Mouse (Mus musculus) embryonic facial prominence, embryonic 15.5 days (tissue): ENCODE measurements around the gene Hdac5. TPM values are rescaled to one million over a fixed set of nuclear protein-coding genes. Genes with fewer than 3 reads are reported as not detected.

Experiments used
- ATAC-seq: fragments of 200-750 bp; cut with Nextera tagmentation; 2 replicates; pipeline ENCODE4 v1.8.0; 2017; ENCODE audit warnings: low read depth, moderate TSS enrichment; ENCODE audit not compliant: insufficient number of reproducible peaks, low FRiP score, low TSS enrichment
- H3K27ac ChIP-seq: fragments of 300-500 bp; sonication (generic); replicated peaks from 2 replicates; pipeline ENCODE4 v1.5.1; 2015; ENCODE audit warnings: mild to moderate bottlenecking, inconsistent platforms
- H3K27me3 ChIP-seq: fragments of 300-500 bp; sonication (generic); 2 replicates; pipeline ENCODE4 v1.6.1; 2015; ENCODE audit warnings: inconsistent platforms
- H3K36me3 ChIP-seq: fragments of 300-500 bp; sonication (generic); 2 replicates; pipeline ENCODE4 v1.6.1; 2015; ENCODE audit warnings: mild to moderate bottlenecking, inconsistent platforms
- H3K4me1 ChIP-seq: fragments of 300-500 bp; sonication (generic); 2 replicates; pipeline ENCODE4 v1.6.1; 2015; ENCODE audit warnings: inconsistent platforms
- H3K4me2 ChIP-seq: fragments of 300-500 bp; sonication (generic); replicated peaks from 2 replicates; pipeline ENCODE4 v1.6.1; 2015; ENCODE audit warnings: mild to moderate bottlenecking, inconsistent platforms
- H3K4me3 ChIP-seq: fragments of 300-500 bp; sonication (generic); replicated peaks from 2 replicates; pipeline ENCODE4 v1.5.1; 2015; ENCODE audit warnings: mild to moderate bottlenecking, inconsistent platforms
- H3K9ac ChIP-seq: fragments of 300-500 bp; sonication (generic); 2 replicates; pipeline ENCODE4 v1.6.1; 2015; ENCODE audit warnings: inconsistent platforms
- H3K9me3 ChIP-seq: fragments of 300-500 bp; sonication (generic); replicated peaks from 2 replicates; pipeline ENCODE4 v1.6.1; 2016; ENCODE audit warnings: inconsistent platforms
- WGBS: fragments of 180-500 bp; shearing (Covaris S2); methylation state at CpG from one replicate; pipeline ENCODE4 v1.1.7; 2015; 5-methylcytosine and 5-hydroxymethylcytosine counted together
- polyA plus RNA-seq: library from polyadenylated mRNA; unstranded; fragments of >200 nt; fragmentation: Nextera tagmentation; extraction: Ambion mirVana; gene quantifications from 2 replicates; pipeline ENCODE4 v1.2.1, GENCODE M21; 2015

Hdac5 gene
- polyA plus RNA-seq, 1 experiment from 2014 or later: 106 TPM

DNA sequence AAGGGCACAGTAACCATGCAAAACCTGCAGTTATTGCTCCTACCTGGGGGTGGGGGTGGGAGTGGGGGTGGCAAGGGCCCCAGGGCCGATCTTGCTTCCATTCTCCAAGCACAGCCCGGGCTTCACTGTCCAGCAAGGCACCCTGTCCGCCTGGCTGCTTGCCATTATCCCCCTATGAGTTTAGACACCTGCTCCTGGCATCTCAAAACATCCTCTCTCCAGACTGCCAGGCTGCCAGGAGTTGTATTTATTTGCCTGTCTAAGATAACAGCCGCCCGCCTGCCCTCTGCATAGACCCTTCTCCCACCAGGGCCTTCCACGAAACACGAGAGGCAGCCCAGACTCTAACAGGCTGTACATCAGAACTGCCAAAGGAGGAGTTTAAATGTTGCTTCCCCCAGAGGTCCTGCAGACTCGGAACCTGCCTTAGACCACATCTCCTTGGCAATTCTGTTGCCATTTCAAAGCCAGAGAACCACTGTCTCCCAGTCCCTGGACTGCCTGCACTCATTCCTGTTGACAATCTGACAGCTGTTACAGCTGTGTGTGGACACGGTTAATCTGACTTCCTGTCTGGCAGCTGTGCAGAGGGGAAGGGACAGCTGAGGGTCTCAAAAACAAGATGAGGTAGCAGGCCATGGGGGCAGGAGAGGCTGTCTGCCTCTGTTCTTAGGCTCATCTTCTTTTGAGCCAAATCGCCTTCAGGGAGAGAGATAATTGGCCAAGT, 15.4 kb downstream of the Hdac5 start:
- H3K4me2 ChIP-seq: no peak overlapping the region
- 0 out of 2 replicates have a peak overlapping the region, but pooled peaks have one; percentile 31 for H3K27ac ChIP-seq
- ATAC-seq: no peak
- H3K4me1 ChIP-seq: peaks cover 95% of the 10 kb centered on the region
- H3K4me3 ChIP-seq: no peak overlapping the region
- H3K9ac ChIP-seq: no peak overlapping the region
- H3K9me3 ChIP-seq: no peaks in the 10 kb centered on the region
- no peaks in the 10 kb centered on the region for H3K36me3 ChIP-seq
- 44% methylated on average over 10 of the region's 10 CpGs for WGBS
- H3K27me3 ChIP-seq: no peaks in the 10 kb centered on the region

GRCm38 (mm10) chr11:102211936-102212341, 18.0 kb downstream of the Hdac5 start:
- H3K4me1 ChIP-seq: peaks cover 95% of the 10 kb centered on the region
- H3K27me3 ChIP-seq: no peaks in the 10 kb centered on the region
- no peak overlapping the region for H3K4me2 ChIP-seq
- H3K27ac ChIP-seq: peak overlapping the region; percentile 71
- WGBS: 33% methylated on average over 18 of the region's 18 CpGs
- 0 out of 2 replicates have a peak, but pooled peaks have one; percentile 12 for ATAC-seq
- no peak overlapping the region for H3K9ac ChIP-seq
- H3K9me3 ChIP-seq: no peaks in the 10 kb centered on the region
- no peaks in the 10 kb centered on the region for H3K36me3 ChIP-seq
- no peak overlapping the region for H3K4me3 ChIP-seq

DNA sequence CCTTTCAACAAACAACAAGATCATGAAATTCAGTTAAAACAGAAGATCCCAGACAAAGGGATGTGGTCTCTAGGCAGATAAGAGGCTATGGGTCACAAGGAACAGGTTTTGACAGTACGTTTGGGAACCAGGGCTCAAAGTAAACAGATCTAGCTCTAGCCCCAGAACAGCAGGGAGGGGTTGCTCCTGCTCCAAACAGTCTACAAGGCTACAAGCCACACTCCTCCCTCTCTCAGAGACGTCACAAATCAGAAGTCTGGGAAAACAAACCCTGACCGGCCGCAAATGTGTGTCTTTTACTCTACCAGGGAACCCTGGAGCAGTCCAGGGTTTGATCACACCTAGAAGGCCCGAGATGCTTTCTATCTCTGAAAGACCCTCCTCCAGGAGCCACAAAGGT, 19.0 kb downstream of the Hdac5 start:
- H3K4me1 ChIP-seq: peaks cover 95% of the 10 kb centered on the region
- 43% methylated on average over 5 of the region's 5 CpGs for WGBS
- no peak overlapping the region for H3K4me3 ChIP-seq
- no peaks in the 10 kb centered on the region for H3K27me3 ChIP-seq
- H3K4me2 ChIP-seq: no peak overlapping the region
- H3K27ac ChIP-seq: peak overlapping the region; percentile 71
- H3K9ac ChIP-seq: no peak overlapping the region
- H3K9me3 ChIP-seq: no peaks in the 10 kb centered on the region
- ATAC-seq: no peak
- H3K36me3 ChIP-seq: peaks cover 9% of the 10 kb centered on the region

- H3K9ac ChIP-seq: no peak overlapping the region
- WGBS: 64% methylated on average over 3 of the region's 3 CpGs
- H3K36me3 ChIP-seq: peaks cover 17% of the 10 kb centered on the region
- ATAC-seq: no peak
- no peaks in the 10 kb centered on the region for H3K27me3 ChIP-seq
- H3K4me2 ChIP-seq: no peak overlapping the region
- no peak overlapping the region for H3K27ac ChIP-seq
- H3K4me1 ChIP-seq: peaks cover 87% of the 10 kb centered on the region
- no peak overlapping the region for H3K4me3 ChIP-seq
- H3K9me3 ChIP-seq: no peaks in the 10 kb centered on the region
Observed at GRCm38 (mm10) chr11:102210185-102210584, 19.8 kb downstream of the Hdac5 start.

- Histone ChIP-seq H3K4me2 (no peak overlapping the region), H3K9ac (no peak overlapping the region), H3K27me3 (no peaks in the 10 kb centered on the region), H3K9me3 (no peaks in the 10 kb centered on the region), H3K4me1 (peaks cover 83% of the 10 kb centered on the region), H3K27ac (no peak overlapping the region; the same call in 1 of the 2 replicates), H3K36me3 (peaks cover 22% of the 10 kb centered on the region), H3K4me3 (no peak overlapping the region)
- 52% methylated on average over 2 of the region's 2 CpGs for WGBS
- no peak for ATAC-seq
Observed at GRCm38 (mm10) chr11:102209742-102210141, 20.2 kb downstream of the Hdac5 start.

GRCm38 (mm10) chr11:102208846-102209245, 21.1 kb downstream of the Hdac5 start:
- peaks cover 31% of the 10 kb centered on the region for H3K36me3 ChIP-seq
- peak; percentile 45; the same call in 1 of the 2 replicates for ATAC-seq
- no peaks in the 10 kb centered on the region for H3K27me3 ChIP-seq
- no peak overlapping the region for H3K4me3 ChIP-seq
- H3K4me2 ChIP-seq: no peak overlapping the region
- no peaks in the 10 kb centered on the region for H3K9me3 ChIP-seq
- H3K9ac ChIP-seq: no peak overlapping the region
- H3K27ac ChIP-seq: peak overlapping the region; percentile 72
- peaks cover 74% of the 10 kb centered on the region for H3K4me1 ChIP-seq
- WGBS: 17% methylated on average over 4 of the region's 4 CpGs

DNA sequence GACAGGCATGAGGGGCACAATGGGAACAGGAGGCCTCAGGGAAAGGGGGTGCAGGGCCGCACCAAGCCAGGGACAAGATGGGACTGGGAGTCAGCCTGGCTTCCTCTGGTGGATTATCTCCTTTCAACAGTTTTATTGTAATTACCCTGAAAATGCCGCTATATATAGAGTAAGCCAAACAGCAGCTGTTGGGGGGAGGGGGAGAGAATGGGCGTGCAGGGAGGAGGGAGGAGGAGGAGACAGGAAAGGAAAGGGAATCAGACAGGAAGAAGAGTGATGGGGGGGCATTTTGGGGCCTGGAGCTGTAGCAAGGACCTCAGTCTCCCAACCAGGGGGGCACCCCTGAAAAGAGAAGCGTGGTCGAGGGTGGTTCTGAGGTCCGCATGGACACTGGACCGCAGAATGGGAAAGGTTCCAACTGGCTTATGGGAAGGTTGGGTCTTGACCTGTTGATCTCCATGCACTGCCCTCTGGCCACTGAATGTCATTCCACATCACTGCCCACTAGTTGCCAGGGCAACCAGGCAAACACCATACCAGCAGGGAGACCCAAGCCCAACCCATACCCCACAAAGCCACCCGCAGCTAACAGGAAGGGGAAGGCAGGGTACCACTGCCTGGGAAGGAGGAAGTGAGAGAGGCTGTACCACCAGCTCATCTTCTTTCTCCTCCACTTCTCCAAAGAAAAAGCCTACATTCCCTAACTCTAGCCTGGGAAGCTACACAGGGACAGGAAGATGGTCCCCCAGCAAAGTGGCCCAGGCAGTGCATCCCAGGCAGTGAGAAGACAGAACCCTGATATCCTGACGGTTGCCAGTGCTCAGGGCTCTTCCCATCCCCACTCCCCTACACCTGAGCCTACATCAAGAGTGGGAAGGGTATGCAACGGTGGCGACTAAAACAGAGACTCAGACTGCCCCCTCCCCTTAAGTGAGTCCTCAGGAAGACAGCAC, 21.9 kb downstream of the Hdac5 start:
- WGBS: 37% methylated on average over 11 of the region's 11 CpGs
- H3K4me2 ChIP-seq: 0 out of 2 replicates have a peak overlapping the region, but pooled peaks have one; percentile 1
- peaks cover 68% of the 10 kb centered on the region for H3K4me1 ChIP-seq
- no peak overlapping the region for H3K9ac ChIP-seq
- H3K27me3 ChIP-seq: no peaks in the 10 kb centered on the region
- no peak overlapping the region for H3K4me3 ChIP-seq
- ATAC-seq: 0 out of 2 replicates have a peak, but pooled peaks have one; percentile 36
- peaks cover 37% of the 10 kb centered on the region for H3K36me3 ChIP-seq
- no peaks in the 10 kb centered on the region for H3K9me3 ChIP-seq
- H3K27ac ChIP-seq: peak overlapping the region; percentile 72

DNA sequence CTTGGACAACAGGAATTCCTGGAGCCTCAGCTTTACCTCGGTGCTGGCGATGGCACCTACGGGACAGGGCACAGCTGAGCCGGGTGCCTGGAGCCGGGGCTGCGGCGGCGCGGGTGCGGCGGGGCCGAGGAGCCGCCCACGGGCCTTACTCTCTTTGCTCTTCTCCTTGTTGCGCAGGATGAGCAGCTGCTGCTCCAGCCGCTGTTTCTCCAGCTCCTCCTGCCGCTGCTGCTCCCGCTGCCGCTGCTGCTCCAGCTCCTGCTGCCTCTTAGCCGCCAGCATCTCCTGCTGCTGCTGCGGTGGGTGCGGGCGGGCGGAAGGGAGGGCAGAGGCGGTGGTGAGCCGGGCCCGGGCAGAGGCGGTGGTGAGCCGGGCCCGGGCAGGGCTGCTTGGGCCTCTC, 23.5 kb downstream of the Hdac5 start:
- ATAC-seq: no peak
- H3K4me2 ChIP-seq: no peak overlapping the region
- peaks cover 60% of the 10 kb centered on the region for H3K4me1 ChIP-seq
- 0 out of 2 replicates have a peak overlapping the region, but pooled peaks have one; percentile 4 for H3K27ac ChIP-seq
- peaks cover 50% of the 10 kb centered on the region for H3K36me3 ChIP-seq
- 57% methylated on average over 30 of the region's 30 CpGs for WGBS
- H3K4me3 ChIP-seq: no peak overlapping the region
- H3K9ac ChIP-seq: no peak overlapping the region
- no peaks in the 10 kb centered on the region for H3K27me3 ChIP-seq
- H3K9me3 ChIP-seq: no peaks in the 10 kb centered on the region

GRCm38 (mm10) chr11:102201408-102201821, 28.6 kb downstream of the Hdac5 start:
- no peaks in the 10 kb centered on the region for H3K27me3 ChIP-seq
- peaks cover 15% of the 10 kb centered on the region for H3K4me1 ChIP-seq
- H3K4me2 ChIP-seq: no peak overlapping the region
- H3K4me3 ChIP-seq: no peak overlapping the region
- peaks cover 95% of the 10 kb centered on the region for H3K36me3 ChIP-seq
- no peak for ATAC-seq
- H3K9ac ChIP-seq: no peak overlapping the region
- no peaks in the 10 kb centered on the region for H3K9me3 ChIP-seq
- 69% methylated on average over 12 of the region's 12 CpGs for whole genome bisulfite sequencing
- no peak overlapping the region for H3K27ac ChIP-seq

GRCm38 (mm10) chr11:102199856-102200255, 30.1 kb downstream of the Hdac5 start:
- no peak overlapping the region for H3K9ac ChIP-seq
- peaks cover 95% of the 10 kb centered on the region for H3K36me3 ChIP-seq
- H3K9me3 ChIP-seq: no peaks in the 10 kb centered on the region
- 0 out of 2 replicates have a peak, but pooled peaks cover 10% of the 10 kb centered on the region for H3K4me1 ChIP-seq
- no peak for ATAC-seq
- no peak overlapping the region for H3K27ac ChIP-seq
- H3K27me3 ChIP-seq: no peaks in the 10 kb centered on the region
- H3K4me3 ChIP-seq: no peak overlapping the region
- WGBS: 63% methylated on average over 9 of the region's 9 CpGs
- no peak overlapping the region for H3K4me2 ChIP-seq

- no peak overlapping the region for H3K4me2 ChIP-seq
- H3K4me1 ChIP-seq: 0 out of 2 replicates have a peak, but pooled peaks cover 10% of the 10 kb centered on the region
- no peak overlapping the region for H3K4me3 ChIP-seq
- H3K27me3 ChIP-seq: no peaks in the 10 kb centered on the region
- 69% methylated on average over 6 of the region's 6 CpGs for WGBS
- H3K9ac ChIP-seq: no peak overlapping the region
- H3K9me3 ChIP-seq: no peaks in the 10 kb centered on the region
- no peak for ATAC-seq
- no peak overlapping the region for H3K27ac ChIP-seq
- H3K36me3 ChIP-seq: peaks cover 90% of the 10 kb centered on the region
Observed at GRCm38 (mm10) chr11:102198245-102198644, 31.7 kb downstream of the Hdac5 start.
